Mouse (Mus musculus): ENCODE data around the gene Usp48. TPM values are rescaled to one million over a fixed set of nuclear protein-coding genes. Genes with fewer than 3 reads are reported as not detected.

Gene Usp48
- total and polyA plus RNA-seq, 3 experiments = 28.5 to 77.8 (median 36.6) TPM

DNA sequence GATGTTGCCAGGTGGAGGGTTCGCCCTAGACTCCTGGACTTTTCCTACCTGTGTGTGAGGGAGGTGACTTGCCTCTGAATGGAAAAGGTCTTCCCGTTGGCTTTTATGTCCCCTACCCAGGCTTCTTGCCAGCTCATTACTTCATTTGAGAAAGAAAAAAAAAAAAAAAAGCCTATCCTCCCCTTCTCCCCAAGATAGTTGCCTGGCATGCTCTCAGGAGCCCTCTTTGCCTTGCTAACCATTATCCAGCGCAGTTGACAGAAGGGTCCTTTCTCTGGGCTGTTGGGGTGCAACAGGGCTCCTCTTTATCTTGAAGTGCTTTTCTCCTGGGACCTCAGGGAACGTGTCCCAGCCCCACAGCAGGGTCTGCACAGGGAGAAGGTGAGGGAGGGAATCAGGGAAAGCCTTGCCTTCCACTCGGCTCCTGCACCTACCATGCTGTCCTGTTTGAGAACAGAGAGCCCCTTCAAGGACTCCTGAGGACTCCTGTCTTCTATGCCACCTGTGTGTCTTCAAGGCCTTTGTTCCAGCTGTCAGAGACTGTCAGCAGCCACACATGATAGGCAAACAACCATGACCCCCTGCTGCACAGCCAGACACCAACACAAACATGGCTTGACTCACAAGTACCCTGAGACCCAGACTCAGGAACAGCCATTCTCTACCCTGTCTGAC is 72.9 kb downstream of the Usp48 start:
- in situ Hi-C loops (cut with MboI; ENCODE audit: low pct_ligation_motif_present, low pct_unique_long_range_greater_than_20kb, low sequenced_read_pairs) (no loop called here), dilution Hi-C loops (cut with MboI; ENCODE audit: extremely low pct_ligation_motif_present, extremely low pct_unique_long_range_greater_than_20kb, low sequenced_read_pairs) (no loop called here)
- no peak overlapping the region for H3K4me2 ChIP-seq (ENCODE audit: insufficient read depth, low read depth, poor library complexity, severe bottlenecking)
- no peaks in the 10 kb centered on the region for H3K79me2 ChIP-seq (replicated peaks; ENCODE audit: control insufficient read depth, extremely low read depth, insufficient read depth, poor library complexity, severe bottlenecking)
- no peak overlapping the region for H3K4me3 ChIP-seq (replicated peaks in 1 of 3; ENCODE audit: low read depth in 2 of 3, low read length in 2 of 3, poor library complexity in 1 of 3)
- H3K36me3 ChIP-seq (replicated peaks in 1 of 2; ENCODE audit: control insufficient read depth in 1 of 2, insufficient read depth in 1 of 2, low read length in 1 of 2) = no peaks in the 10 kb centered on the region
- no peak for DNase-seq (ENCODE audit: extremely low read depth)
- H3K9me3 ChIP-seq (replicated peaks; ENCODE audit: low read length) = no peaks in the 10 kb centered on the region
- peaks cover 0 to 5% of the 10 kb centered on the region in 2 experiments; a peak in 2 of 4 replicates for H3K4me1 ChIP-seq (ENCODE audit: control insufficient read depth in 1 of 2, insufficient read depth in 2 of 2)
- H3K27ac ChIP-seq (ENCODE audit: insufficient read depth, low read depth) = no peak overlapping the region
- no peak overlapping the region for H3K9ac ChIP-seq (ENCODE audit: insufficient read depth, low read depth)
- no peak for TF ChIP-seq GABPA (IDR thresholded peaks at IDR 0.05; ENCODE audit: insufficient replicate concordance, low read depth, low read length)
- no peak for TF ChIP-seq CTCF (conservative IDR thresholded peaks at IDR 0.05 in 1 of 2, IDR thresholded peaks at IDR 0.05 in 1 of 2; ENCODE audit: low read depth in 2 of 2, low read length in 2 of 2)
- no peak for TF ChIP-seq ZMIZ1 (IDR thresholded peaks at IDR 0.05; ENCODE audit: low read depth, low read length)
- no peak for TF ChIP-seq MAZ (IDR thresholded peaks at IDR 0.05; ENCODE audit: low read depth, low read length)
- TF ChIP-seq MAFK (IDR thresholded peaks at IDR 0.05; ENCODE audit: insufficient replicate concordance, low read length) = no peak
- TF ChIP-seq USF2 (conservative IDR thresholded peaks at IDR 0.05; ENCODE audit: low read depth, low read length) = no peak
- TF ChIP-seq PAX5 (IDR thresholded peaks at IDR 0.05; ENCODE audit: low read length) = no peak
- no peak for TF ChIP-seq ETS1 (conservative IDR thresholded peaks at IDR 0.05; ENCODE audit: low read depth, low read length)
- TF ChIP-seq MXI1 (IDR thresholded peaks at IDR 0.05; ENCODE audit: low read depth, low read length) = no peak
- no peak for TF ChIP-seq ZNF384 (IDR thresholded peaks at IDR 0.05; ENCODE audit: low read depth, low read length)
- no peak for TF ChIP-seq IRF4 (IDR thresholded peaks at IDR 0.05; ENCODE audit: low read depth, low read length)
- TF ChIP-seq CHD2 (IDR thresholded peaks at IDR 0.05; ENCODE audit: low read length) = no peak
- TF ChIP-seq RAD21 (IDR thresholded peaks at IDR 0.05; ENCODE audit: low read depth, low read length) = no peak
- H3K27me3 ChIP-seq (replicated peaks) = peaks cover 65% of the 10 kb centered on the region

GRCm38 (mm10) chr4:137666958-137667345 is 73.4 kb downstream of the Usp48 start:
- H3K9ac ChIP-seq (ENCODE audit: insufficient read depth, low read depth) = no peak overlapping the region
- no peak for TF ChIP-seq ELF1 (IDR thresholded peaks at IDR 0.05; ENCODE audit: low read depth, low read length)
- no peak for TF ChIP-seq POLR2A (IDR thresholded peaks at IDR 0.05; ENCODE audit: low read depth, low read length)
- no peak for TF ChIP-seq E2F4 (IDR thresholded peaks at IDR 0.05; ENCODE audit: insufficient replicate concordance, low read depth, low read length)
- TF ChIP-seq ETS1 (conservative IDR thresholded peaks at IDR 0.05; ENCODE audit: low read depth, low read length) = no peak
- TF ChIP-seq NRF1 (IDR thresholded peaks at IDR 0.05; ENCODE audit: low read depth, low read length) = no peak
- TF ChIP-seq CTCF (conservative IDR thresholded peaks at IDR 0.05 in 1 of 2, IDR thresholded peaks at IDR 0.05 in 1 of 2; ENCODE audit: low read depth in 2 of 2, low read length in 2 of 2) = no peak
- no peak for TF ChIP-seq GABPA (IDR thresholded peaks at IDR 0.05; ENCODE audit: insufficient replicate concordance, low read depth, low read length)
- TF ChIP-seq SMC3 (IDR thresholded peaks at IDR 0.05; ENCODE audit: low read depth, low read length) = no peak
- no peak for TF ChIP-seq JUND (conservative IDR thresholded peaks at IDR 0.05; ENCODE audit: low read depth, low read length)
- no peak for TF ChIP-seq ZNF384 (IDR thresholded peaks at IDR 0.05; ENCODE audit: low read depth, low read length)
- no peak for TF ChIP-seq IRF4 (IDR thresholded peaks at IDR 0.05; ENCODE audit: low read depth, low read length)
- no peak for TF ChIP-seq MXI1 (IDR thresholded peaks at IDR 0.05; ENCODE audit: low read depth, low read length)
- in situ Hi-C loops (cut with MboI; ENCODE audit: low pct_ligation_motif_present, low pct_unique_long_range_greater_than_20kb, low sequenced_read_pairs) = no loop called here
- H3K79me2 ChIP-seq (replicated peaks; ENCODE audit: control insufficient read depth, extremely low read depth, insufficient read depth, poor library complexity, severe bottlenecking) = no peaks in the 10 kb centered on the region
- H3K4me3 ChIP-seq (replicated peaks in 1 of 3; ENCODE audit: low read depth in 2 of 3, low read length in 2 of 3, poor library complexity in 1 of 3) = no peak overlapping the region
- H3K36me3 ChIP-seq (replicated peaks in 1 of 2; ENCODE audit: control insufficient read depth in 1 of 2, insufficient read depth in 1 of 2, low read length in 1 of 2) = no peaks in the 10 kb centered on the region
- no peaks in the 10 kb centered on the region for H3K9me3 ChIP-seq (replicated peaks; ENCODE audit: low read length)
- dilution Hi-C loops (cut with MboI; ENCODE audit: extremely low pct_ligation_motif_present, extremely low pct_unique_long_range_greater_than_20kb, low sequenced_read_pairs) = no loop called here
- peaks cover 0 to 5% of the 10 kb centered on the region in 2 experiments; a peak in 2 of 4 replicates for H3K4me1 ChIP-seq (ENCODE audit: control insufficient read depth in 1 of 2, insufficient read depth in 2 of 2)
- no peak overlapping the region for H3K27ac ChIP-seq (ENCODE audit: insufficient read depth, low read depth)
- no peak for DNase-seq (ENCODE audit: extremely low read depth)
- no peak overlapping the region for H3K4me2 ChIP-seq (ENCODE audit: insufficient read depth, low read depth, poor library complexity, severe bottlenecking)
- peaks cover 70% of the 10 kb centered on the region for H3K27me3 ChIP-seq (replicated peaks)
